Mouse (Mus musculus) spleen, adult 2 months (tissue): ENCODE measurements around the gene Cdk10.

ENCODE experiments used
- CTCF ChIP-seq: fragments of 200-500 bp; IDR thresholded peaks from 2 replicates; pipeline ENCODE4 v1.5.1; 2011; ENCODE audit warnings: mild to moderate bottlenecking, inconsistent platforms; ENCODE audit not compliant: insufficient read depth, insufficient read length, insufficient replicate concordance; ENCODE audit errors: extremely low read depth
- POLR2A ChIP-seq: fragments of 200-500 bp; IDR thresholded peaks from 2 replicates; pipeline ENCODE4 v1.6.1; 2011; ENCODE audit warnings: low read depth, low read length, inconsistent platforms

DNA sequence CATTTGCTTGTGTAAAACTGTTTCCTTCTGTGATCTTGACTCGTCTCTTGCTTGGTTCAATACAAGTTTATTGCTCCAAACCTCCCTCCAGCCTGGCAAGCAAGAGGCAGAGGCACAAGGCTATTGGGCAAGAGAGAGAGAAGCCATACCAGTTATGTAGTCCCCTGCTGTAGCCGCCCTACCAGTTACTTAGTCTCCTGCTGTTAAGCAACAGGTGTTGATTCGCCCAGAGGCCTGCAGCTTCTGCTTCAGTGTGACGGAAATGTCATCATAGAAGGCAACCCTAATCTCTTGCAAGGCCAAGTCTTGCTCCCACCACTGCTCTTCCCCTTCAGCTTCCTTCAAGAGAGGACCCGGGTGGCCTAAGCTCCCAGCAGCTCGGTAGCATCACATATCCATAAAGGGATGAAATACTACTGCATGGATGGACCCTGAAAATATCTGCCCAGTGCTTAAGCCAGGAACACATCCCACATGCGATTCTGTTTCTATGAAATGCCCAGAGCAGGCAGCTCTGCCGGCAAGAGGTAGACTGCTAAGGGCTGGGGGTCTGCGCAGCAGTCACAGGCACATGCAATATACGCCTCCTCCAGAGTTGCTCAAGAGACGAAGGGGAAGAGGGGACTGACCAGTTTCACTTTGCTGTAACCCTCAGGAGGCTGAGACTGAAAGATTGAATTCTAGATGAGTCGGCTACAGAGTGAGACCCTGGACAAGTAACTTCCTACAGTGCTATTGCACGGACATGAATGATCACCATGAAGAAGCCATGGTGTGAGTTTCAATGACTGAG lies 55.9 kb downstream of the Cdk10 start:
- no peak for TF ChIP-seq CTCF
- no peak for TF ChIP-seq POLR2A
